ENCODE assay signal across 17 mouse cellular contexts in genomic region chr13:53225925-53226324, GRCm38 (mm10). TPM values are rescaled to one million over a fixed set of nuclear protein-coding genes. Genes with fewer than 3 reads are reported as not detected.
"Had no signal": no experiment of that assay in that cellular context is flagged by ENCODE, and none has a peak within 500 bp of the region (broad histone marks: within the 10 kb centered on the region; RNA-seq: fewer than 3 reads in every experiment).

No protein-coding gene starts in this region.

- DNase-seq: kidney, postnatal 10 days; layer of hippocampus, postnatal 36 days; liver, embryonic 13.5 days; lung, adult 2 months; lung, postnatal 14 days; lung, postnatal 4 days; midbrain, embryonic 14.5 days; right cerebral cortex, adult 18-20 months; right cerebral cortex, postnatal 14 days; right cerebral cortex, postnatal 4 days; thymus, postnatal 36 days had no signal

- H3K27me3 ChIP-seq: liver, embryonic 13.5 days had no signal

- H3K4me1 ChIP-seq: liver, embryonic 13.5 days had no signal

- H3K4me2 ChIP-seq: liver, embryonic 13.5 days; midbrain, embryonic 11.5 days had no signal

- H3K36me3 ChIP-seq: liver, embryonic 13.5 days had no signal

- H3K9ac ChIP-seq: liver, embryonic 13.5 days had no signal

- H3K4me3 ChIP-seq: left cerebral cortex, adult 2 months; liver, embryonic 13.5 days had no signal

- H3K27ac ChIP-seq: left cerebral cortex, adult 2 months; liver, embryonic 13.5 days; stomach, postnatal 0 days had no signal

RNA-seq across cellular contexts. Expression of gene Ror2, which starts 60.0 kb away (rescaled TPM):
- total RNA-seq: liver, adult 2 months; megakaryocyte progenitor cell, adult 5-6 weeks; megakaryocyte-erythroid progenitor cell, adult 5-6 weeks had no signal
